Mouse (Mus musculus): Measurements from ENCODE around the gene Gm10306.

Gene Gm10306

GRCm38 (mm10) chr4:94556265-94557054 is at the start of gene Gm10306, which contains the start of gene Caap1:
Gm10306 (plus strand) TSS chr4:94556546.
Caap1 (minus strand) TSS chr4:94556796.
- DNase-seq, result peak; percentile 96

DNA sequence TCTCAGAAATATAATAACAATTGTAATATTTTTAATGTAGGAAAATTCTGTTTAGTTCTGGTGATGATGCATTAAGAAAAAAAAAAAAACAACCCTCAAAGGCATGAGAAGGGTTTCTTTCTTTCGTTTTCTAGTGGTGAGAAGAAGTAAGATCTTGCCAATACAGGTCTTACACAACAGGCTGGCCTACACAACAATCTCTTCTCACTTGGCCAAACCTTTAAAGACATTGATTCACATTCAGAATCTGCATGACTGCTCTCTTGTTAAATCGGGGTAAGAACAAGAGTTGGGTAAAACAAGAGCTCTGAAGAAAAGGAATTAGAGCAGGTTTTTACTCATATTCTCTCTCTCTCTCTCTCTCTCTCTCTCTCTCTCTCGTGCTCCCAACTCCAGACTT is 41.0 kb upstream of the Gm10306 start:
- no peak for DNase-seq

DNA sequence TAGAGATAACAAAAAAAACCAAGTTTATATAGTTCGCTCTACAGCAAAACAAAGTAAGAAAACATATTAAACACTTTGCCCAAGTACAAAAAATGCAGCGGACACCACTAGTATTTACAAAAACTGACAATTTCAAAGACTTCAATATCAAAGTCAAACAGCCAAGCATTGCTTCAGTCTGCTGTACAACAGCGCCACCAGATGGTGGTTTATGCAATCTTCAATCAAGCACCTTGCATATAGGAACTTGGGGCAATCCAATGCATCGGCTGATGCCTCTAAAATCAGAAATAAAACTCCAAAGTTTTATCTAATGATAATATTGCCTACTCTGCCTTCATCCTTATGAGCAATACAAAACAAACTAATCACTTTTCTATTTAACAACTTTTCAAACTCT is 38.7 kb upstream of the Gm10306 start:
- peak; percentile 63 for DNase-seq

DNA sequence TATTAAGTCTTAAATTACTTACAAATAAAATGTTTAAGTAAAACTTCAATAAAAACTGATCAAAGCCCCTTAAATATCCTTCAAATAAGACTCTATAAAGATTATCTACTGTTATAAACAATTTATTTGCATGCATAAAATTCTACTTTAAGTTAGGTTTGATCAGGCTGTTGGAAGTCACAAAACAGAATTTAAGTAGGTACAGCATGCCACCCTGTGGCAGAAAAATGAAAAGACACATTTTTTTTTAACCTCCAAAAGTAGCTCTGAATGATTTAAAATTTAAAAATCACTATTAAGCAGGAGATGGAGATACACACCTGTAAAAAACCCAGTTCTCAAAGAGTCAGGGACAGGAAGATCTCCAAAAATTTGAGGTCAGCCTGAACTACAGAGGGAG is 33.0 kb upstream of the Gm10306 start:
- peak; percentile 14 for DNase-seq

DNA sequence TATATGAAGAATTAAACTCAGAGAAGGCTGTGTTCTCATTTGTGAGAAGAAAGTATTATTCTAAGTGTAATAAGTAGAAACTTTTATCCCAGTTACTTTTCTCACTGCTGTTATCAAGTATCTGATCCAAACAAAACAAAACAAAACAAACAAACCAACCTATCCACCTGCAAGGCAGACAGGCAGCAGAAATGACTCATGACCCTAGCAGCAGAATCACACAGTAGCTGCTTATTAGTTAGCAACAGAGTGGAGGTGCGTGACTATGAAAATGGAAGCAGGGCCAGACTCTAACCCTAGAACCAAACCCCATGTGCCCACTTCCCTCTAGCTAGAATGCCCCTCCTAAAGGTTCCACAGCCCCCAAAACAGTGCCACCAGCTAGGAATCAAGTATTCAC is 26.9 kb upstream of the Gm10306 start:
- DNase-seq, result no peak

DNA sequence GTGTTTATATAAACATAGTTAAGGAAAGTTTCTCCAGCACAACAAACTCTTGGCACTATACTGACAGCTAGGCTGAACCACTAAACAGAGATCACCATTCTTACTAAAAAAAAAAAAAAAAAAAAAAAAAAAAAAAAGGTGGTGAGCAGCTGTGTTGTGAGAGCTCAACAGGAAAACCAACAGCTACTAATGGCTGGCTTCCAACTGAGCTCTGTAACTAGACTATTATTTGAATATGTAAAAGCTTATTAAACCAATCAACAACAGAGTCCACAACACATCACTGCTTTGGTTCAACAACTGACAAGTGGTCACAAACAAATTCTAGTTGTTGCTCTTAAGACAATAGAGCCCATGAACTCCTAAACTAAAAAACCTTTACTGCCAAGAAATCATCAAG is 23.1 kb upstream of the Gm10306 start:
- no peak for DNase-seq

- no peak for DNase-seq
Measured at GRCm38 (mm10) chr4:94543041-94543440, 13.3 kb upstream of the Gm10306 start.

DNA sequence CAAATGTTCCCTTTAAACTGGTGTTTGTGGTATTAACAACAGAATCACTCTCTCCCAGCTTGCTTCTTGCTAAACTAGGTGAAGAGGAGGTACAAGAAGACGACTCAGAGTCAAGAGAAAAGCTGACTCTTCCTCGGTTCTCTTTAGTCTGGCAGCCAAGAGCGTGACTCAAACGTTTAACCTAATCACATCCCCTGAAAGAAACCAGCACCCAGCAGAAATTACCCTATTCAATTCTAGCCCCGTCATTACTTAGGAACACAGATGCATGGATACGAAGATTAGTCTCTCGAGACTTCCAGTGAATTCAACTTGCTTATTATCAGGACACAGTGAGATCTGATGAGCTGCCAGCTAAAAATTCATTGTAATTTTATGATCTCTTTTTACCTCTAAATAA is 12.0 kb upstream of the Gm10306 start:
- DNase-seq, result no peak

GRCm38 (mm10) chr4:94554955-94555494 is 1.3 kb upstream of the Gm10306 start:
- DNase-seq, result no peak

GRCm38 (mm10) chr4:94557145-94557544 is 799 bp downstream of the Gm10306 start:
- no peak for DNase-seq

- no peak for DNase-seq
Measured at GRCm38 (mm10) chr4:94559266-94559665, 2.9 kb downstream of the Gm10306 start.

GRCm38 (mm10) chr4:94560316-94560715 is 4.0 kb downstream of the Gm10306 start:
- DNase-seq, result no peak

DNA sequence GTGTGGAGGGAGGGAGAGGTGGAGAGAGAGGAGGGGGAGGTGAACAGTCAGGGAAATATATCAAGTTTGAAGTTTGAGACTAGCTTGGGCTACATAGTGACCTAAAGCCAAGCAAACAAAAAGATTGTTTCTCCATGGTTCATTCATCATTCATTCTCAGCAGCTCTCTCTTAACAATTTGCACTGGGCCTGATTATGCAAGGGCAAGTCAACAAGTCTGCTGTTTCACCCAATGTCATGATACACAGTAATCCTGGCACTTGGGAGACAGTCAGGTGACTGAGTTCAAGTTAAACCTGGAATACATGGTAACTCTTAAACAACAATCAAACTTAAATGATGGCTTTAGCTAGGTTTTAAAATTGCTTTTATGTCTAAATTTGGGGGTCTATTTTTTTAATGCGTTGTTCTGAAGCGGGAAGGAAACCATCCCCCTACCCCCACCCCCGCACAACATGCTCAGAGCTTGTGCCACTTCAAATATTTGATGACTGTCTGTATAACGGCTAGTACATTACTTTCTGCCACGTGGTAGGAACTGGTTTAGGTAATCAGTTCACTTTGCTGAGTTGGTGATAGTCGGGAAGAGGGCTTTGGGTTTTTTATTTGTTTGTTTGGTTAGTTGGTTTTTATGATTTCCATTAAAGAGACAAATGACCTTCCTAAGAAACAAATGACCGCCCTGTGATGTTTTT is 5.8 kb downstream of the Gm10306 start:
- DNase-seq, result no peak

DNA sequence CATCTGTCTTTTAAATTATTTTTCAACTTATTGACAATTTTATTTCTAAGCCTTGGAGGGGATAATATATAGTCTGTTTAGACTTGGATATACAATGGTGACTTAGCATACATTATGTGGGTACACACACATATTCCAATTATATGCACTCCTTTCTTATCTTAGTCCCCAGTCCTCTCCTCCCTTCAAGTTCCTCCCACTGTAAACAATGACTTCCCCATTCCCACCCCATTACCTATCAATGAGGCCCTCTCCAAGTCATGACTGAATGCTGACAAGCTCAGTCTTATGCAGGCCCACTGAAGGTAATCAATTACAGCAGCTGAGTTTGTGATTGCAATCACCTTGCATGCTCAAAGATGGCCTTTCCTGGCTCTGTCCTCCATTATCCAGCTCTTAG is 8.0 kb downstream of the Gm10306 start:
- no peak for DNase-seq

DNA sequence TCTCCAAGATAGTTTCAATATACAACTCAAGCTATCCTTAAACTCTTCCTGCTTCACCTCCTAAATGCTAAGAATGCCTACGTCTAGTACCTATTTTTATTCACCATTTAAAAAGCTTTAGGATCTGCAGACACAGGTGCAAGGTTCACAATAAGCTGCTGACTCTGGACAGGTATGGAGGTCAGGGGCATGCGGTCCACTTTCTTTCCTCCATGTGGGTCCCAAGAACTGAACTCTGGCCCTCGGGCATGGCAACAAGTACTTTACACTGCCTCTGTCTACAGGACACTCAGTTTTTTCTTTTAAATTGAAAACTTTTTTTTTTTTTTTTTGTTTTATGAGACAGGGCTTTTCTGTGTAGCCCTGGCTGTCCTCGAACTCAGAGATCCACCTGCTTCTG is 16.3 kb downstream of the Gm10306 start:
- no peak for DNase-seq

- DNase-seq, result no peak
Measured at GRCm38 (mm10) chr4:94591765-94592381, 35.5 kb downstream of the Gm10306 start.

GRCm38 (mm10) chr4:94592709-94593108 is 36.4 kb downstream of the Gm10306 start:
- DNase-seq, result no peak

DNA sequence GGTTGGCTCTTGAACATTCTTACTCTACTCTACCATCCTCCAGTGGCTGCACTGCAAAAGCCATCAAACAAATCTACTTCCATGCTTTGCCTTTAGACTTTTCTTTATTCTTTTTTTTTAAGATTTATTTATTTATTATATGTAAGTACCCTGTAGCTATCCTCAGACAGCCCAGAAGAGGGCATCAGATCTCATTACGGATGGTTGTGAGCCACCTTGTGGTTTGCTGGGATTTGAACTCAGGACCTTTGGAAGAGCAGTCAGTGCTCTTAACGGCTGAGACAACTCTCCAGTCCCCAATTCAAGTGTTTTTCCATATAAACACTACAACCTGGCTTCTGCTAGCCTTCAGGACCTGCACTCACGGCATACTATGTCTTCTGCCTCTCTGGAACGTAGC is 45.0 kb downstream of the Gm10306 start:
- DNase-seq, result no peak

DNA sequence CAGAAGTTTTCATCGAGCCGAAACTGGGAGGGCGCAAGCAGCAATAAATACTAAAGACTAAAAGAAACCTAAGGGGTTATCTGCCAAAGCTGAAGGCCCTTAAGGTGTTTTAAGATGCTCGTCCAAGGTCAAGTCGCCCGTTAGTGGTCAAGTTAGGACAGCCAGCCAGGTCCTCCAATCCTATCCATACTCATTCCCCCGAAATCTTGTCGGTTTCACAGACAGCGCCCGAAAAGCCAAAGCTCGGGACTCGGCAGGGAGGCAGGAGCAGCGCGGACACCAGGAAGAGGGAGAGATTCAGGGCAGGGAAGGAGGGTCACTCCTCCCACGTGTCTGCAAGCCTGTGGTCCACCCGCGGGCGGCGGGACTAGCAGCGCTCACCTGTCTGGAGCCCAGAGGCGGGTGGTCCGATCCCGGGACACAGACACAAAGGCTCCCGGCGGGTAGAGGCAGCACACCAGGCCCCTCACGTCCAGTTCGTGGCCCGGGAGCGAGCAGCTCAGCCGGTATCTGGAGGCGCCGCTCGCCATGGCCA is 46.2 kb downstream of the Gm10306 start:
- no peak for DNase-seq

- DNase-seq, result peak; percentile 95
Measured at GRCm38 (mm10) chr4:94603031-94603629, 46.8 kb downstream of the Gm10306 start, which contains the start of gene Plaa. Plaa (minus strand) TSS chr4:94603244.

DNA sequence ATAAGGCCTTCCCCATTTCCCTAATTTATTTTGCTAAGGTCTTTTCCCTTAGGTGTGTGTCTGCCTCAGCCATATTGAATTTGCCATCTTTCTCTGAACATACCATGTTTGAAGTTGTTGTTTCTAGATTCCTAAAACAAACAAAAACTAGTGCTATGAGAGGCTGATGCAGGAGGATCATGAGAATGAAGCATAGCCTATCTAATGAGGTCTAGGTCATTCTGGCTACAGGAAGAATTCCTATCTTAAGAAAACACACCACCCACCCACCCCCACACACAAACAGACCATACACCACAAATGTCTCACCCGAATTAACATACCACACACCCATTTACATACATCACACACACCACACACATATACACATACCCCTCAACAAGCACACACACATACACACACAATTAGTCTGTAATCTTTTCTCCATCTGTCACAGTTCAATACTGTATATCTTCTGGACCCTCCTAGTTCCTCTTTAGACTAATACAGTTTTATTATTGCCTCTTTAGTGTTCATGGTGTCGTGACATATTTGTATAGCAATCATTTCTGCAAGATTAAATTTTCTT is 48.2 kb downstream of the Gm10306 start:
- no peak for DNase-seq

GRCm38 (mm10) chr4:94605591-94605990 is 49.2 kb downstream of the Gm10306 start:
- no peak for DNase-seq
